Mouse (Mus musculus): Measurements from ENCODE around the gene Gm20388. TPM values are rescaled to one million over a fixed set of nuclear protein-coding genes. Genes with fewer than 3 reads are reported as not detected.

Gm20388 gene
- total and polyA plus RNA-seq, 2 experiments from 2014 or later: 51.3 TPM; not detected in 1

DNA sequence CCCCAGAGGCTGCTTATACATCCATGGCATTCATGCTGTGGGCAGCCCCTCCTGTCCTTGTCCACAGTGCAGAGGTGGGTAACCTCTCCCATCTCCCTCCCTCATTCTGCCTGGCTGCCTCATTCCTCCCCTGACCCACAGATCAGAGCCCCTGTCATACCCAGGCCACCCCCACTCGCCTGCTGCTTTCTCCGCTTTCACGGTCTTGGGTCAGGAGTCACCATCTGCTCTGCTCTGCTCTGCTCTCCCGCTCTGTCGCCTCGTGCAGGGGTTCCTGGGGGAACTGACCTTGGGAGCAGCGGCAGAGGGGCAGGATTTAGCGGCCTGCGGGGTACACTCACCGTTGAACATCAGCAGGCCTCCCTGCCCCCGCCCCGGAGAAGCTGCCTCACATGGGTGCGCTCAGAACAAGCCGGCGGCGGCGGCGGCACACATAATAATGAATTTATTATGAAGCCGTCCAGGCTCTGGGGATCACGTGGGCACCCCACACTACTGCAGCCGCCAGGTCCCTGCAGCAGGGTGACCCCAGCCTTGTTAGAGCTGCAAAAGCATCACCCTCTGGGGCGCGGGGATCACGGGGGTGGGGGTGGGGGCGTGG lies 638.8 kb downstream of the Gm20388 start:
- no peak for TF ChIP-seq CTCF (IDR thresholded peaks at IDR 0.05; ENCODE audit: low read depth)
- Histone ChIP-seq H3K27me3 (ENCODE audit: insufficient read depth, low read length) (no peaks in the 10 kb centered on the region), H3K27ac (ENCODE audit: low read depth, low read length) (peak overlapping the region; percentile 78), H3K36me3 (ENCODE audit: insufficient read depth) (no peaks in the 10 kb centered on the region), H3K4me1 (ENCODE audit: insufficient read depth) (peaks cover 47% of the 10 kb centered on the region), H3K4me3 (ENCODE audit: low read depth, low read length) (peak overlapping the region; percentile 1; the same call in 1 of the 2 replicates), H3K4me2 (ENCODE audit: low read depth) (peak overlapping the region; percentile 43), H3K9me3 (ENCODE audit: low read length) (no peaks in the 10 kb centered on the region), H3K9ac (peak overlapping the region; percentile 26; the same call in 1 of the 2 replicates)
- no peak for DNase-seq
- ATAC-seq: peak; percentile 12; the same call in 1 of the 2 replicates
- WGBS: 8% methylated on average over 25 of the region's 25 CpGs

GRCm38 (mm10) chr8:120549922-120550321 lies 639.3 kb downstream of the Gm20388 start:
- Histone ChIP-seq H3K4me3 (ENCODE audit: low read depth, low read length) (no peak overlapping the region), H3K4me2 (ENCODE audit: low read depth) (peak overlapping the region; percentile 43), H3K9me3 (ENCODE audit: low read length) (no peaks in the 10 kb centered on the region), H3K36me3 (ENCODE audit: insufficient read depth) (no peaks in the 10 kb centered on the region), H3K27me3 (ENCODE audit: insufficient read depth, low read length) (no peaks in the 10 kb centered on the region), H3K9ac (no peak overlapping the region), H3K4me1 (ENCODE audit: insufficient read depth) (peaks cover 47% of the 10 kb centered on the region), H3K27ac (ENCODE audit: low read depth, low read length) (peak overlapping the region; percentile 78)
- ATAC-seq (peak; percentile 28), DNase-seq (no peak)
- TF ChIP-seq CTCF (IDR thresholded peaks at IDR 0.05; ENCODE audit: low read depth): no peak
- 13% methylated on average over 11 of the region's 11 CpGs for WGBS

DNA sequence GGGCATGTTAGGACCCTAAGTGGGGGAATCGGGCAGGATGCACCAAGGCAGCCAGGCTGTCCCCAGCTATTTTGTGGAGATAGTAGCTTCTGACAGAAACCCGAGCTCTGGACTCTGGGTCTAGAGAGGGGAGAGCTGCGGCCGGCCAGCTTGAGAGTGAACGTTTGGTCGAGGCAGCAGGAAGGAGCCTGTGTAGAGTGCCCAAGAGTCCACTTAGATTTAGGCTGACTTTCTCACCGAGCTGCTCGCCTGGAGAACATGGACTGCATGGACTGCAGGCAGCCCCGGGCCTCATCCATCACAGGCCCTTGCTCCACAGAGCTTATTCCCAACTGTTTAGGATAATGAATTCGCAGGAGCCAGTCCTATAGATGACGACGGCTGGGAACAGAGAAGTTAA lies 639.8 kb downstream of the Gm20388 start:
- no peaks in the 10 kb centered on the region for H3K36me3 ChIP-seq (ENCODE audit: insufficient read depth)
- peaks cover 47% of the 10 kb centered on the region for H3K4me1 ChIP-seq (ENCODE audit: insufficient read depth)
- H3K27ac ChIP-seq (ENCODE audit: low read depth, low read length): peak overlapping the region; percentile 78
- peak overlapping the region; percentile 43 for H3K4me2 ChIP-seq (ENCODE audit: low read depth)
- no peak overlapping the region for H3K4me3 ChIP-seq (ENCODE audit: low read depth, low read length)
- H3K9ac ChIP-seq: 0 out of 2 replicates have a peak overlapping the region, but pooled peaks have one; percentile 18
- no peaks in the 10 kb centered on the region for H3K9me3 ChIP-seq (ENCODE audit: low read length)
- no peak for DNase-seq
- no peaks in the 10 kb centered on the region for H3K27me3 ChIP-seq (ENCODE audit: insufficient read depth, low read length)
- TF ChIP-seq CTCF (IDR thresholded peaks at IDR 0.05; ENCODE audit: low read depth): no peak
- 14% methylated on average over 12 of the region's 12 CpGs for WGBS
- no peak for ATAC-seq

GRCm38 (mm10) chr8:120550937-120551676 lies 640.5 kb downstream of the Gm20388 start:
- Histone ChIP-seq H3K4me3 (ENCODE audit: low read depth, low read length) (no peak overlapping the region), H3K36me3 (ENCODE audit: insufficient read depth) (no peaks in the 10 kb centered on the region), H3K9me3 (ENCODE audit: low read length) (no peaks in the 10 kb centered on the region), H3K27me3 (ENCODE audit: insufficient read depth, low read length) (no peaks in the 10 kb centered on the region), H3K27ac (ENCODE audit: low read depth, low read length) (peak overlapping the region; percentile 78), H3K4me2 (ENCODE audit: low read depth) (peak overlapping the region; percentile 43), H3K4me1 (ENCODE audit: insufficient read depth) (peaks cover 51% of the 10 kb centered on the region), H3K9ac (0 out of 2 replicates have a peak overlapping the region, but pooled peaks have one; percentile 15)
- WGBS: 45% methylated on average over 11 of the region's 11 CpGs
- DNase-seq (peak; percentile 75), ATAC-seq (peak; percentile 59)
- no peak for TF ChIP-seq CTCF (IDR thresholded peaks at IDR 0.05; ENCODE audit: low read depth)

GRCm38 (mm10) chr8:120551677-120551980 lies 641.0 kb downstream of the Gm20388 start:
- H3K4me3 ChIP-seq (ENCODE audit: low read depth, low read length): no peak overlapping the region
- H3K27ac ChIP-seq (ENCODE audit: low read depth, low read length): peak overlapping the region; percentile 78
- no peak overlapping the region for H3K9ac ChIP-seq
- ATAC-seq: no peak
- WGBS: 76% methylated on average over 3 of the region's 3 CpGs
- H3K36me3 ChIP-seq (ENCODE audit: insufficient read depth): no peaks in the 10 kb centered on the region
- no peaks in the 10 kb centered on the region for H3K27me3 ChIP-seq (ENCODE audit: insufficient read depth, low read length)
- no peak for TF ChIP-seq CTCF (IDR thresholded peaks at IDR 0.05; ENCODE audit: low read depth)
- no peaks in the 10 kb centered on the region for H3K9me3 ChIP-seq (ENCODE audit: low read length)
- DNase-seq: no peak
- peaks cover 54% of the 10 kb centered on the region for H3K4me1 ChIP-seq (ENCODE audit: insufficient read depth)
- peak overlapping the region; percentile 43; the same call in 1 of the 2 replicates for H3K4me2 ChIP-seq (ENCODE audit: low read depth)

- no peak for ATAC-seq
- no peak for TF ChIP-seq CTCF (IDR thresholded peaks at IDR 0.05; ENCODE audit: low read depth)
- no peak for DNase-seq
- Histone ChIP-seq H3K36me3 (ENCODE audit: insufficient read depth) (no peaks in the 10 kb centered on the region), H3K4me1 (ENCODE audit: insufficient read depth) (peaks cover 62% of the 10 kb centered on the region), H3K4me3 (ENCODE audit: low read depth, low read length) (no peak overlapping the region), H3K27me3 (ENCODE audit: insufficient read depth, low read length) (no peaks in the 10 kb centered on the region), H3K9ac (no peak overlapping the region), H3K27ac (ENCODE audit: low read depth, low read length) (no peak overlapping the region), H3K9me3 (ENCODE audit: low read length) (no peaks in the 10 kb centered on the region), H3K4me2 (ENCODE audit: low read depth) (no peak overlapping the region)
- 88% methylated on average over 11 of the region's 11 CpGs for WGBS
Observed at GRCm38 (mm10) chr8:120552509-120552908, 641.9 kb downstream of the Gm20388 start.

DNA sequence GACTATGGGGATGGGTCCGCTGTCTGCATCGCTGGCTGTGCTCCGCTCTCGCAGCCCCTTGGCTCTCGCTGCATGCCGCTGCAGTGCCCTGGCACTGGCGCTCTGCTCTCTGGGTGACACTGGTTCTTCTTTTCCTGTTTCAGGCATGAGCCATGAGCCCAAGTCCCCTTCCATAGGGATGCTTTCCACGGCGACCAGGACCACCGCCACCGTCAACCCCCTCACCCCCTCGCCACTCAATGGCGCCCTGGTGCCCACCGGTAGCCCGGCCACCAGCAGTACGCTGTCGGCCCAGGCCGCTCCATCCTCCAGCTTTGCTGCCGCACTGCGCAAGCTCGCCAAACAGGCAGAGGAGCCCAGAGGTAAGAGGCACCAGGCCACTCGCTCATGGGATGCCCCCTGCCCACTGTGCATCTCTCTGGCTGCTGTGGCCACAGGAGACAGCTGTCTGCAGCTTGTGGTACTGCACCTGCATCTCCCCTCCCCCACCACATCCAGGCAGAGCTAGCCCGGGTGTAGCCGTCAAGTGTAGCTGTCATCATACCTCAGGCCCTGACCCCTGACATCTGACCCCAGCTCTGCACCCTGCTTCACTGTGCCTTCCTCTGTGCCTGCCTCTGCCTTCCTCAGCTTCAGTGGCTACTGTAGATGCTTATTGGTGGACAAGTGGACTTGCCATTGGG lies 642.9 kb downstream of the Gm20388 start:
- Histone ChIP-seq H3K4me1 (ENCODE audit: insufficient read depth) (peaks cover 61% of the 10 kb centered on the region), H3K9ac (no peak overlapping the region), H3K4me2 (ENCODE audit: low read depth) (no peak overlapping the region), H3K9me3 (ENCODE audit: low read length) (no peaks in the 10 kb centered on the region), H3K27ac (ENCODE audit: low read depth, low read length) (no peak overlapping the region), H3K36me3 (ENCODE audit: insufficient read depth) (no peaks in the 10 kb centered on the region), H3K27me3 (ENCODE audit: insufficient read depth, low read length) (no peaks in the 10 kb centered on the region), H3K4me3 (ENCODE audit: low read depth, low read length) (no peak overlapping the region)
- WGBS: 86% methylated on average over 24 of the region's 24 CpGs
- peak; percentile 40 for TF ChIP-seq CTCF (IDR thresholded peaks at IDR 0.05; ENCODE audit: low read depth)
- DNase-seq: no peak
- no peak for ATAC-seq

Measured in forebrain, postnatal 0 days (tissue).